Mouse (Mus musculus) mesoderm, embryonic 11.5 days (tissue): ENCODE measurements around the gene Stard3.

Experiments
- DNase-seq: peaks from one replicate; pipeline ENCODE4 v3.0.0-alpha.2; 2012; ENCODE audit warnings: low read depth, low spot score

Stard3 gene

DNA sequence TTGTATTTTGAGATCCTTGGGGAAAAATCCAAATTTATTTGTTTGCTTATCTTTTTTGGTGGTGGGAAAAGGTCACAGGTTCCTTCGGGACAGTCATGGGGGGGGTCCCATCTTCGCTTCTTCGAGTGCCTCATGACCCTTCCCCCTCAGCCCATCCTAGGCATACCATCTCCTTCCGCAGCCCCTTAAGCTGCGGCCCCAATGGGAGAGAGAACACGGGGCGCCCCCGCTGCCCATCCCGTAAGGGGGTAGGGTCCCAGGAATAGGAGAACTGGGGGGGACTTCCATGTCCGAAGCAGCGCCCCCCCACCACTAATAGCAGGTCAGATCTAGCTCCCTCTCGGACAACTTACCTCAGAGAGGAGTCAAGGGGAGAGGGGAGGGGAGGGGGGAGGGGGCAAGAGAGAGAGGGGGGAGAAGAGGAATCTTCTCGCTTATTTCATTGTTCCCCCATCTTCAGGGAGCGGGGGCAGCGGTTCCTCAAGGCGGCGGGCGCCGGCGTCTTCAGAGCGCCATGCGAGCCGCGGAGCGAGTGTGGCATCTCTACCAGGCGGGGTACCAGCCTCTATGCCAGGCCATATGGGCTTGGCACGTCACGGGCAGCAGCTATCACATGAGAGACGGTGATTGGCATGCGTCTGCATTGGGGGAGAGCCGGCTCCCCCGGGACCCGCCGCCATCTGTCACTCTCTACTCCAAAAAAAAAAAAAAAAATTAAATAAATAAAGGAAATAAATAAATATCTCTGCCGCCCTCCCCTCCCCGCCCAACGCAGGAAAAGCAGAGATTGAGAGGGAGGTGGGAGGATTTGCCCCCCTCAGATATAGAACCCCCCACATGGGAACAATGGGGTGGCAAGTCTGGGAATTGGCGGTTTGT is 28.8 kb upstream of the Stard3 start, which contains the start of gene Neurod2:
Gene Neurod2, minus strand, starts transcription at position 568 of the 879 bp plus-strand sequence.
- DNase-seq, result no peak

DNA sequence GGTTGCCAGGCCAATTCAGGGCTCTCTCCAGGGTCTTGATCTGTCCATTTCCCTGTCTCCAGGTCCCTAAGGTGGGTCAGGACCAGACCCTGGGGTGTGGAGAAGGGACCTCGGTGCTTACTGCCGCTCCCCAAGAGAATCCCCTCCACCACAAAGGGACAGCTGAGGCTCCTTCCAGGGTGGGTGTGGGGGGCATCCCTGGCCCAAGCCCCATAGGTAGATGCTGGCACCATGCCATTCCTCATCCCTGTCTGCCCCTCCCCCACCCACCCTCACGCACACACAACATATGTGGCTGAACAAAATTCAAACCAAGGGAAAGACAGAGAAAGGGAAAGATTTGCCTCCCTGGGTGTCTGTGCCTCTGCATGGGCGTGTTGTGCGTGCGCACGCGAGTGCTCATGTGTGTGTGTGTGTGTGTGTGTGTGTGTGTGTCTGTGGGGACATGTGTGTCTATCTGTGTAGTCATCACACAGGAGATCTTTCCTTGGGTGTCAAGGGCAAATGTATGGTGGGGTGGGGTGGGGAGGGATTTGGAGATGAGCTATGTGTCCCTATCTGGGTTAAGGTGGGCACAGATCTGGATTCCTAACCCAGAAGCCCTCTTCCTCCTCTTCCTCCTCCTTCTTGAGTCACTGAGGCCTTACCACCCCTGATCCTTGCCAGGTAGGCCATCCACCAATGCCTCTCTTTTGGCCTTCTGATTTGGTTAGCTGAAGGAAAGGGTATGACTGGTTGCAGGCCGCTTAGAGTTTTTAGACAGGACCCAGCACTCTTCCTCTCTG is 28.0 kb upstream of the Stard3 start:
- DNase-seq, result no peak

DNA sequence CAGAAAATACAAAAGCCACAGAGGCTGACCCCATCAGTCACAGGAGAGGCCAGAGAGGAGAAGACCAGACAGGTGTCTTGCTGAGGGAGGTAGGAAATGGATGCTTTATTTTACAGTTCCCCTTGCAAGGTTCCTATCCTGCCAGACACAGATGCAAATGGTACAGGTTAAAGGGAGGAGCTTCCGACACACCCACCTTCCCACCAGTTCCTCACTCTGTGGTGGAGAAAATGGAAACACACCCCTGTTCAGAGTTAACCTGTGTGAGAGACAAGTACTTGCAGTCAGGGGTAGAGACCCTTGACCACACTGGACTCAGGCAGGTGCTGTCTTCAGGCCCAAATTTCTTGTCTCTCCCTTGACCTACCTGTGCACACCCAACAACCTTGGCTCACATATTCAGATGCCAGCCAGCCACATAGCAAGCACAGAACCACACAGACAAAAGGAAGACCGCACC is 27.4 kb upstream of the Stard3 start:
- no peak for DNase-seq

DNA sequence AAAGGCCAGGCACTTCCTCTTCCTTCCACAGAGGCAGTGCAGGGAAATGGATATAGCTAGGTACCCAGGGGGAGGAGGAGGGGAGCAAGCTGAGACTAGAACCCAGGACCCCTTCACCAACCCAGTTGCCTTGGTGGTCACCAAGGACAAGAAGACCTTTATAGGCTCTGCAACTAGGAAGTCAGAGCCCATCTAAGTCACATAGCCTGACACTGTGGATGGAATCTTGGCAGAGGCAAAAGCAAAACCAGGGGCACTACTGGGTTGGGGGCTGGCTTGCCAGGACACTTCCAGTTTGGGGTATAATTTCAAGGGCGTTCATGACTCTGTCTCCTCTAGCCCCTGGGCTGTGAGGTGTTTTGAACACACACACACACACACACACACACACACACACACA is 26.8 kb upstream of the Stard3 start:
- DNase-seq, result no peak

DNA sequence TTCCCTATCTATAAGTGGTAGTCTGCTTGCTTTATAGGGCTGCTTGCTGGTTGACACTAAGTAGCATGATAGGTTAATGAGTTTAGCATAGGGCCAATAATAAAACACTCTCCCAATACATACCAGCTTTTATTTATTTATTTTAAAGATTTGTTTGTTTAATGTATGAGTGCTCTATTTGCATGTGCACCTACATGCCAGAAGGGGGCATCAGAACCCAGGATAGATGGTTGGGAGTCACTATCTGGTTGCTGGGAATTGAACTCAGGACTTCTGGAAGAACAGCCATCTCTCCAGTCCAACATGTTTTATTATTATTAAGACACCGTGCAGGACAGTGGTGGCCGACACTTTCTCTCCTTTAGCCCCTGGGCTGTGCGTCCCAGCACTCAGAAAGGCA is 26.0 kb upstream of the Stard3 start:
- no peak for DNase-seq

DNA sequence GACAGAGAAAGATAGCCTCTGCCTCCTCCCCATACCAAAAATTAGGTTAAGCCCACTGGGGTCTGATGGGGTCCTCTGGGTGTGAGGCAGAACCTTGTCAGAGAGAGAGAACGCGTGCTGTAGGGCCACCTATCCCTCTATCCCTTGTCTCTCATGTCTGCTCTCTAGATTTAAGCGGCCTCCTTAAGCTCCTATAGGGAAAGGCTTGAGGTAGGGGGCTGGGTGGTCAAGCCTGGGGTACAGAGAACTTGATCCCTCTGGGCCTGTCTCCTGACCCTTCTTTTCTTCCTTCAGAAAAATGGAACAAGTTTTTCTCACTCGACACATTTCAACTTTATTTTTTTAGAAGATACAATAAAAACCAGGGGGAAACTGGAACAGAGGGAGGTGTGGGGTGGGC is 25.3 kb upstream of the Stard3 start:
- no peak for DNase-seq

DNA sequence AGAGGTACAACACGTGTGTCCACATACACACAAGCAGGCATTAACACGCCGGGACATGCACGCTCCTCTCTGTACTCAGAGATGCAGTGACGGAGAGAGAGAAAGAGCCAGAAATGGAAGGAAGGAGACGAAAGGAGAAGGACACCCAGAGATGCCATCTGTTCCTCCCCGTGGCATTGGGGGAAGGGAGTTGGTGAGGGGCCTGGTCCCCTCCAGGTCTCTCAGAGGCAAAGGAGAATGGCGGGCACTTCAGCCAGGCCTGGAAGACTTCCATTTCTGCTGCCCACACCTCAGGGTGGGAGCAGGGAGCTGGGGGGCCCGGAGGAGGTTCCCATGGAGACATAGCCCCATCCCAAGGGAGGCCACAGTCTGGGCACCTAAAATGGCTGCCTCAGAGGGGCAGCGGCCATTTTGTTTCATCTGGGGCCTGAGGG is 24.9 kb upstream of the Stard3 start:
- DNase-seq, result no peak

DNA sequence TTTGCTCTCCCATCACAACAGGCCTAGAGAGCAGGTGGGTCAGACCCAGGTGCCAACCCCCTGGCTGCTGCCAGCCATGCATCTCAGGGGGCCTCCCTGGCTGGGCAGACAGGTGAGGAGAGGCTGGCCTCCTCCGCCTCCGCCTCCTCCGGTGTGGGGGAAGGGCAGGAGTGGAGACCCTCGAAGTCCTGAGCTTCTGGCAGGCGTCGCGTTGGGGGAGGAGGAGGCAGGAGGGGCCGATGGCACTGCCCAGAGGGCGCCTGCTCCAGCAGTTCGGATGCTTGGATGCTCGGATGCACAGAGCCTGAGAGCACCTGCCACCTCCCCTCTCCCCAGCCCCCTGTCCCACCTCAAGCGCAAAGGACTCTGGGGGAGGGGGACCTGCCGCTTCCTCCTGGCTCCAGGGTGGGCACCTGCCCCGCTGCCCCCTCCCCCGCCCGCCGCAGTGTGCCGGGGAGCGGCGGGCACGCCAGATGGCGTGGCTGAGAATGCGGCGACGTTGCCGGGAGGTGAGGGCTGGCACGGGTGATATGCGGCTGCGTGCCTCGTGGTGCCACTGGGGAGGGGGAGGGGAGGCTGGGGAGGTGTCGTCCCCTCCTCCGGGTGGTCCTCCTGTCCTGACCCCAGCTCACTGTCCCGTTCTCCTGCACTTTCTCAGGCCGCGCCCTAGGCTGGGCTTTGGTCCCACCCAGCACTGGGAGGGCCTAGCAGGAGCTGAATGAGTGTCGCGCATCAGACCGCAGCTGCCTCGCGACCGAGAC is 24.0 kb upstream of the Stard3 start:
- DNase-seq, result no peak

DNA sequence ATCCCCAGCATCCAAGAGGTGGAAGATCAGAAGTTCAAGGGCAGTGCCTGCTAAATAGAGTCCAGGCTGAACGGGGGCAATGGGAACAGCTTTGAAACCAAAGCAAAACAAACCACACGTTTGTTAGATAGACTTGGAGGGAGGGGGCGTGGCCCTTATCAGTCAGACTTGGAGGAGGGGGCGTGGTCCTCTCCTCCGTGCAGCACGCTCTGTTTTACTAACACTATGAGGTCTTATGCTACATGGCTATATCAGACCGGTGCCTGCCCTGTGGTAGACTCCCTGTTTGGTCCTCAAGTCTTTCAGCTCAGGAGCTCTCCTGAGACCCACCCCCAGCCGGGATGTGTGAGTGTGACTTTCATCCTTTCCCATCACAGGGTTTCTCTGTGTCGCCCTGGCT is 22.9 kb upstream of the Stard3 start:
- DNase-seq, result no peak

DNA sequence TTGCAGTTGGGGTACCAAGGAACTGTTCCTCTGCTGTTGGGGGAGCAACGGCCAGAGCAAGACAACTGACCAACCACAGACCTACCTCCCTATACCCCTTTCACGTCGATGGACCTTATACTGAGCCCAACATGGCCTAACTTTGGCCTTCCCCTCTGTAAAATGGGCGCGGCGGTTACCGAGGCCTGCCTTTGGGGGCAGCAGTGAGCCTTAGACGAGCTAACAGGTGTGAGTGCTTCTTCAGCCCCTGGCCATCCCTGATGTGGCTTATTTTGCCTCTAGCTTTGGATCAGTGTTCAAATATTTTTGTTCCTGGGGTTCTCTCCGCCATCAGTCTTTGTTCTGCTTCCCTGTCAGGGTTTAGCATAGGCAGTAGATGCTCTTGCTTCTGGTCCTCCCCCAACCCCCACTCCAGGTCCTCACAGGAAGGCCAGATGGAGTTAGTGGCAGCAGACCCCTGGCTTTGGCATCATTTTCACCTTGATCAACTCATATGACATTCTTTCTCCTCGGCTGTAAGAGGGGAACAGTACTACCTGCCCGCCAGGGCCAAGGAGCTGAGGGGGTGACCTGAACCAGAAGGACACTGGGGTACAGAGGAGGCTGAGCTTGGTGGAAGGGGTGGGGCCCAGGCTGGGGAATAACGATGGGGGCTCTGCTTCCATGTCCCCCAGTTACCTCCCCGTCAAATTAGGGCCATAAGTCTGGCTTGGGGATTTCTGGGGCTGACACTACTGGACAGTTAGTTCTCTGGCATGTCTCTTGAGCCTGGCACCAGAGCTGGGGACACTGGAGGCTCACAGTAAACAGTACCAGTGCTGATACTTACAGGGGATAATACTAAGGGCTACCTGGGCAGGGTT is 21.7 kb upstream of the Stard3 start:
- no peak for DNase-seq

DNA sequence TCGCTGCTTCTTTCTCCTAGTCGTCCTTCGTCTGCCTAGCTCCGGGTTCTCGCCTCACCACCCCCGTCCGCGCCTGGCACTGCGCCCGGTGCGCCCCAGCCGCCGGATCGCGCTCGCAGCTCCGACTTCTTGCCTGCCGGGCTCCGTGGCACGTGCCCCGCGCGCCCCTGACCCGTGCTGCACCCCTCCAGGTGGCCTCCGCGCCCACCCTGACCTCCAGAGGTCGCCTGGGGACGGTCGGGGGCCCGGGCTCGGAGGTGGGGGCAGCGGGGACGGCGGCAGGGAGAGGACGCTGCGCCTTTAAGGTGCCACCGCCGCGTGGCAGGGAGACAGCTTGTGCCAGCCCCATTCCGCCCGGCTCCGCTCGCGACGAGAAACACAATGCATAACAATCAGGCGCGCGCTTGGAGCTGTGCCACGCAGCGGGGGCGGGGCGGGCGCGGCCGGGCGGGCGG is 19.6 kb upstream of the Stard3 start:
- DNase-seq, result no peak

DNA sequence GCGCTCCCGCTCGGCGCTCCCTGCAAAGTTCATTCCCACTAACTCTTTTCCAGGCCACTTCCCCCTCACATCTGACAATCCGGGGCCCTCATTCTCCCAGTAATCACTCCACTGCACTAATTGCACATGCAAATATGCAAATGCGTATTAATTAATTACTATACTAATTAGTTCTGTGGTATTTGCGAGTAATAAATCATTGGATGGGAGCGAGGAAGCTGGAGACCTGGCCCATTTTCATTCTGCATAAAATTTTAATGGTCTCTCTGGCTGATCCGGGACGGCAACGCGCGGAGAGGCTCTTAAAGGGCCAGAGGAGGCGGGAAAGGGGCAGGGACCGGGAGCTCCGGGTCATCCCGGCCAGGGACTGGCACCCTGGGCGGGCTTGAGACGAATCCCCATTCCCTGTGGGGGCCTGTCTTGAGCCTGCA is 19.1 kb upstream of the Stard3 start:
- no peak for DNase-seq

DNA sequence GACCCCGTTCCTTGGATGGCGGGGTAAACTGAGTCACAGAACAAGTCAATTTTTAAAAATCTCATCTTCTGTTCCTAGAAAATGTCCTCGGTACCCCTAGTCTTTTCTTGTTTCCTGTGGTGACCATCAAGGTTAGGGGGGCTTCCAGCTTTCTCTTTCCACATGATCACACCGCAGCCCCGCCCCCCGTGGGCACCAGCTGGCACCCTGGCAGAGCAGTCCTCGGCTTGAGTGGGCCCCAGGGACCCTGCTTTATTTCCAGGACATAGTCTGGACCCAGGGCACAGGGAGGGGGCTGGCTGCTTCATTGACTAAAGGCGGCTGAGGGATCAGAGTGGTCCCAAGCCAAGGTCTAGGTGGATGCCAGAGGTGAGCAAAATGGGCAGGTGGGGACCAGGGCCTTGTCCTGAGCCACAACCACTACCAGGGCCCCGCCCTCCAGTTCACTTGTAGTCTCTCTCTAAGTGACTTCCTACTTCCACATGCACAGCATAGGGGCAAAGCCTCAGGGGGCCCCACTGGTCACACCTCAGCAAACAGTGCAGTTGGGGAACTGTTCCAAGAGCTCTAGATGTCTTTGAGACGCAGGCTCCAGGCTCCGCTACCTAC is 18.4 kb upstream of the Stard3 start:
- DNase-seq, result no peak

DNA sequence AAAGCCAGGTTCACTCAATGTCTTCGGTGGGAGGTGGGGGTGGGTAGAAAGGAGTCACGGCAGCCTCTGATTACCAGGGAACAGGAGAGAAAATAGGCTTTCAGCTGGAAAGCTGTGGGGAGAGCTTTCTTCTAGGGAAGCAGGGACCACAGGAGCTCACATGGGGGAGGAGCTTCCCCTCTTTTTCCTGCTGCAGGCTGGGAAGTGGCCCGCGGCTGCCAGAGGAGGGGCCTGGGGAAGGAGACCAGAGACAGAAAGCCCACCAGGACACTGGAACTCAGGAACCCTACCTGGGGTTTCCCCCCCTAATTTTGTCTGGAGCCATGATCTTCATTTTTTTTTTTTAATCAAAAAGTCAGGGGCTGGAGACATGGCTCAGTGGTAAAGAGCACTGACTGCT is 17.6 kb upstream of the Stard3 start:
- no peak for DNase-seq

DNA sequence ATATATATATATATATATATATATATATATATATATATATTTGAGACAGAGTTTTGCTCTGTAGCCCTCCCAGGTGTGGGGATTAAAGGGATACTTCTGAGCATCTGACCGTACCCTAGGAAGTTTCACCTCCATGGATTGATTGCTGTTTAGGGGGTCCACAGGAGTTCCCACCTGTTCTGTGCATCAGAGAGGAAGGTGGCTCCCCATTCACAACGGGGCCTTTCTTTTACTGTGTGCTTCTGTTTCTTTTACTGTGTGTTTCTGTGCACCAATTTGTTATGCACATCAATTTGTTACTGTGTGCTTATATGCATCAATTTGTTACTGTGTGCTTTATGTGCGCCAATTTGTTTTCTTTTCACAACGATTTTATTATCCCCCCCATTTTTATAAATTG is 17.0 kb upstream of the Stard3 start:
- no peak for DNase-seq

DNA sequence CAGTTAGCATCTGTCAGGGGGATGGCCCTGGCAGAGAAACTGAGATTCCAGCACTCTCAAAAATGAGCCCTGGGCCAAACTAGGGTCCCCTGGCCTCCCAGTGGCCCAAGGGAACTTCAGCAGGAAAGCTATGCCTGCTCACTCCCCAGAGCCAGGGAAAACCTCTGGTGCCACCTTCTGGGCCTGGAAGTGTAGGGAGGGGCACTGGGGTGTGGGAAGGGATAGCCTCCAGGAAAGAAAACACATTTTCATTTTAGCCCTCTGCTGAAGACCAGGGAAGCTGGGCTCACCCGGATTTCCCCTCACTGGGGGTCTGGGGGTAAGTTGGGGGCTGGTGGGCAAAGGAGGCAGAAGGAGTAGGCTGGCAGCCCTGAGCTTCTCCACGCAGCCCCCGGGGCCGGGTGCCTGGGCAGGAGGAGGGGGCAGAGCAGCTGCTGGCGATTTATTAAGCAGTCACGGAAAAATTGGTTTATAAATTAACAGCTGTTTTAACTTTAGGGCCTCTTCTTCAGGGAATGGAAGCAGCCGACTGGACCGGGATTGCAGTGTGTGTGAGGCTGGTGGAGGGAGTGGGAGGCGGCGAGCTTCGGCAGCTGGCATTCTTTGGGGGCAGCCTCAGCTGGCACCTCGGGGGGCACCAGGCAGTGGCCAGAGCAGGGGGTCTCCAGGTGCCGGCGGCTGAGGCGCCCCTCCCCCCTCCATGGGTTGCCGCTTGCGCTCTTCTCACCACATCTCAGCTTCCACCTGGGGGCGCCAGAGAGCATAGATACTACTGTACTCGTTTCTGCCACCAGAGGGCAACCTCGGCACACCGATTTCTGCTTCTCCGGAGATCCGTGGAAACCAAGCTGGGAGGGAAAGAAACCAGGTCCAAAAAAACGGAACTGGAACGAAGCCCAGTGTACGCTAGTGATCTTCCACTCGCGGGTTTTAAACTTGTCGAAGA is 15.9 kb upstream of the Stard3 start:
- DNase-seq, result peak; percentile 91

DNA sequence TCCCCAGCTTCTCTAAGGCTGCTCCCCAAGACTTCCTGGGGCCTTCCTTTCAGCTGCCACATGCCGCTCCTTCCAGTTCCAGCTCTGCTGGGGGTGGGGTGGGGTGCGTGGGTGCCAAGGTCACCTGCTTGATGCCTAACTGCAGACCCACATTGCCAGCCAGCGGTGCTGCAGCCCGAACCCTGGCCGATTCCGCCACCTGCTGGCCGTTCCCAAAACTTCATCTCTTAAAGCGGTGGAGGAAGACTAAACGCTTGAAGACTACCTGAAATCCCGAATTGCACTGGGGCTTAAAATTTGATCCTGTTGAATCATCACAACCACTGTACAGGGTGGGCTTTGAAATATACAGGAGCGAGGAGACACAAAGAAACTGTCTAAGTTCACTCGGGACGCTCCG is 12.9 kb upstream of the Stard3 start:
- DNase-seq, result peak; percentile 78

DNA sequence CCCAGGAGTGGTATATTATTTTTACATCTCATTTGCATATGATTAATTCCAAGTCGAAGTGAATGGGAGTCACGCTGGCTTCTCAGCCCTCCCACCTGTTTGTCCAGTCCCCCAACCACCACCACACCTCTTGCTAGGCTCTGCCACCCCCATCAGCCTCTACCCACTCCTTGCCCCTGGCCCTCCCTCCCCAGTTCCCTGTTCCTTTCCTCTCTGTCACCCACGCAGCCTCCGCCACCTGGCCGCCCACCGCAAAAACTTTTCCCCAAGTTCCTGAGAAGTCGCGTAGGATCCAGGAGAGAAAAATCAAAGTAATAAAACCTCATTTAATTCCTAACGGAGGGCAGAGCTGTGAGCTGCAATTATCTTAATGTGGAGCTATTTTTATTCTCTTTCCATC is 12.0 kb upstream of the Stard3 start:
- DNase-seq, result no peak

DNA sequence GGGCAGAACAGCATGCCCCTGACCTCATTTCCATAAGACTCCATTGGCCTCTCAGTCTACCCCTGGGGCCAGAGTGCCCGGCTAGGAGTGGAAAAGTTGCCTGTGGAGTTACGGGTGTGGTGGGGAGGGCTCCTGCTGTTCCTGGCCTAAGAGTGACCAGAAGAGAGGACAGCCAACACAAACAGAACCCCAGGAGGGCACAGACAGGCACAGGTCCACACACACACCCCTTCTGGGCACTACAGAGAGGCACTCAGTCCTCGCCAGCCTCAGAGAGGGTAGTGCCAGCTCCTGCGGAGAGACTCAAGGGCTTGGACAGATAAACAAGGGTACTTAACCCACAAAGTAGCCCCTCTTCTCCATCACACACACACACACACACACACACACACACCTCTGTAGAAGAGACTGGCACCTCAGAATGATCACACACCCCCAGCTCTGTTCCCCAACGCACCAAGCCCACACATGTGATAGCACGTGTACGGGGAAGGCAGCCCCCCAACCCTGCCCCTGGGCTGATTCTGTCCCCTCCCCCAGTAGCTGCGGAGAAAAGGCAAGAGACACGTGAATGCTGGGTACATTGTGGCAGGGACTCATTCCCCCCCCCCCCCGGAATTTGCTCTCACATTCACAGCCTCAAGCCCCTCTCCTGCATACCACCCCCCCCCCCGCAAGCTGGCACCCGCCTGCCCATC is 10.6 kb upstream of the Stard3 start:
- DNase-seq, result no peak
